Mouse (Mus musculus): Measurements from ENCODE around the gene Rmi2.

Gene Rmi2

DNA sequence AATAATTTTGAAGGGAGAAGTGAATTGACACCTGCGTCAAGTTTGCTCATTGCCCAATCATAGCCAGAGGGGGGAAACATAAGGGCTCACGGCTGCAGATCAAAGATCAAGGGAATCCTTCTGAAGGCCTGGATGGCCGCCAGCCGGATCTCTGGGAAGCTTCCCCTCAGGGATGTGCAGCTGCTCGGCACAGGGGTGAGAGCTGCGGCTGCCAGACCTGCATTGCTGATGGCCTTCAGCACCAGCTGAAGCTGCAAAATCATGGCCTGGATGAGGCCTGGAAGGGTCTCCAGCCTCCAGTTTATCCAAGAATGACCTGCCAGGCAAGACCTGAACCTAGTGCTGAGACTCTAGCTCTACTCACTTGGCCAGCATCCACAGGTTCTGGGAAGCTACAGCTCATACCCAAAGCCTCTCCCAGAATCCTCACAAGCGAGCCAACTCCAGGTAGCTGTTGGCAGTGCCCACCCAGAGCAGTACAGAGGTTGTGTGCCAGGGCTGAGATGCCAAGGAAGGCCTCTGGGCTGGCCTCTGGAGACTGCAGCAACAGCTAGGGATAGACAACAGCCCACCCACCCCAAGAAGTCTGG is 90.8 kb downstream of the Rmi2 start:
- peak; percentile 3 for DNase-seq (ENCODE audit: low read depth, low spot score)

DNA sequence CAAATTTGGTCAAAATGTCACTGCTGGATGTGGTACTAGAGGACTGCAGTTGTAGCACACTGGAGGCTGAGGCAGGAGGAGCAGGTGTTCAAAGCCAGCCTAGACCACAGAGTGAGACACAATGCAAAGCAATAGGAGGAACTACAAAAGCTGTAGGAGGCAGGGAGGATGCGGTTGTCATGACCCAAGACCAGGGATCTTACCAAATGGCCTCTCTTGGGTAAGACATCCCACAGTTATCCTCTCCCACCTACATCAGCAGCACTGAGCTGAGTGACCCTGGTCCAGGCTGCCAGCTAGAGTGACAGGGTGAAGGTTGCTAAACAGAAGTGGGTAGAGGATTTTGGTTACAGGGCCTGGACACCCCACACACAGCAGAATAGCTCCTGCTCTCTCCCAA is 92.2 kb downstream of the Rmi2 start:
- DNase-seq (ENCODE audit: low read depth, low spot score) = no peak

DNA sequence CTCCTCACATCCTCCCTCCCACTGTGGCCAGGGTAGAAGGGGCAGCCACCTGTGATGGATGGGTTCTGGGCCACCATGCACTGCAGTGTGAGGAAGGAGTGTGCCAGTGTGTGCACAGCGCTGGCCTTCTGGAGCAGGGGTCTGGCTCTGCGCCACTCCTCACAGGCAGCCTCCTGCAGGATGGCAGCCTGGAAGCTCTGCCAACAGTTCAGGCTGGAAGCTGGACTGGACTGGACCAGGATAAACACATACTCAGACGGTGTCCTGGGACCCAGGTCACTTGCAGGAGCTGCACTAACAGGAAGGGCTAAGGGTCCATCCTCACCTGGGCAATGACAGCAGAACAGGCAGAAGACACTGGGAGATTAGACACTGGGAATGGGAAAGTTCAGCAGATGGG is 98.5 kb downstream of the Rmi2 start:
- no peak for DNase-seq (ENCODE audit: low read depth, low spot score)

DNA sequence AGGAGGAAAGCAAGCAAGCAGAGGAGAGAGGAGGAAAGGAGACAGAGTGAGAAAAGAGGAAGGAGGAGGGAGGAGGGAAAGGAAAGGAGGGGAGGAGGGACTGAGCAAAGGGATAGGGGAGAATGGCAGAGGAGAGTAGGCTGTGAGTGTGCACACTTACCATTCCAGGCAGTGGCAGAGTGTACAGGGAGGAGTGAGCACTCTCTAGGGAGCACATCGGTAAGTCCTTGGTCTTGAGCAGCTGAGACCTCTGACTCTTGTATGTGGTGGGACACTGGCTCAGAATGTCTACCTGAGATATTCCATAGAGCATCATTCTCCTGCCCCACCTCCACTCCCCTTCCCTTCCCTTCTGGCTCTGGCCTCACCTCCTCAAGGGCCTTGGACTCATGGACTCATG is 99.2 kb downstream of the Rmi2 start:
- DNase-seq (ENCODE audit: low read depth, low spot score) = no peak

DNA sequence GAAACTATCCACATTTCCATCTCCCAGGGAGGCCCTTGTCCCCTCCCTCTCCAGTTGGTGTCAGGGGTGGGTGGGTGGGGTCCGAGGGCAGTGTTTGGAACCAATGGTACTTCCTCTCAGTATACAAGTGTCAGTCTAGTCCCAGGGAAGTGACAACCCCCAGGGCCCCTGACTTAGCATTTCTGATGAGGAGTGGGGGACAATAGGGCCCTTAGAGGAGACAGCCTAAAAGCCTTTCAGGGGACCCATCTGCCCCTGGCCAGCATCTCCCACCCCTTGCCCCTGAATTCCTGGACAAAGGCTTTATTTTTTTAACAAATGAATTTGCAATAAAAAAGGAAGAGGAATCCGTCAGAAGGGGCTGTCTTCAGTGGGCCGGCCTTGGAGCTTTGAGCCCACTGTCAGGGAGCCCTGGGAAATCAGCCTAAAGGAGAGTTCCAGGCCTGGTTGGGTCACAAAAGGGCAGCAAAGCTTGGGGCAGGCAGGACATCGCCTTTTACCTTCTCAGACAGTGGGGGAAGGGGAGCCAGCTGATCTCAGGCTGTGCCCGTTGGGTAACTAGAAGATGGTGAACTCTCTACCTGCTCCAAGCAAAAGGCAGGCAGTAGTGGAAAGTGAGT is 102.0 kb downstream of the Rmi2 start:
- no peak for DNase-seq (ENCODE audit: low read depth, low spot score)

DNA sequence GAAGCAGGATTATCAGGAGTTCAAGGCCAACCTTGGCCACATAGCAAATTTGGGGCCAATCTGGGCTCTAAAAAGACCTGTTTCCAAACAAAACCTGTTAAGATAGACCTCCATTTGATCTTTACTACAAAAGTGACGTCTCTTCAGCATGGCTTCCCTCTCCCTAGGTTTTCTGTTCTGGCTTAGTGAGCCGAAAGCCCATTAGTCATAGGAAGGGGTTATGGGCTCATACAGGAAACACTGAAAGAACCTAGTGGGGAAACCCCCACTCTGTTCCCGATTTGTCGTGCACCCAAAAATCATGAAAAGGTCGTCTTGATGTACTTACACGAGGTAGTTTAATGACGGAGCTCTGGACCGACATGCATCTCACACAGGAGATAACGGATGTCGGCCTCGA is 102.6 kb downstream of the Rmi2 start:
- no peak for DNase-seq (ENCODE audit: low read depth, low spot score)

DNA sequence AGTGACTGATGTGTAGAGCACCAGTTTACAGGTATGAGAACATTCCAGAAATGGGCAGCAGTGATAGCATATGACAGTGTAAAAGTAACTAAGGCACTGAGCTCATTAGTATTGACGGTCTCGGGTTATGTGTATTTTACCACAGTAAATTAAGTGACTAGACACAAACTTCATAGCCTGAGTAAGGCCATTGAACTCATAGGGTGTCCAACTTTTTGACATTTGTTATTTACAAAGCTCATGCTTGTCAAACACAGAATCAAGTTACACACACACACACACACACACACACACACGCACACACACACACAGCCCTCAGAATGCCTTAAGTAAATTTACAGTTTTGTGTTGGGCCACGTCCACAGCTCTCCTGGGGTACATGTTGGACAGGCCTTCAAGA is 105.1 kb downstream of the Rmi2 start:
- DNase-seq (ENCODE audit: low read depth, low spot score) = no peak

DNA sequence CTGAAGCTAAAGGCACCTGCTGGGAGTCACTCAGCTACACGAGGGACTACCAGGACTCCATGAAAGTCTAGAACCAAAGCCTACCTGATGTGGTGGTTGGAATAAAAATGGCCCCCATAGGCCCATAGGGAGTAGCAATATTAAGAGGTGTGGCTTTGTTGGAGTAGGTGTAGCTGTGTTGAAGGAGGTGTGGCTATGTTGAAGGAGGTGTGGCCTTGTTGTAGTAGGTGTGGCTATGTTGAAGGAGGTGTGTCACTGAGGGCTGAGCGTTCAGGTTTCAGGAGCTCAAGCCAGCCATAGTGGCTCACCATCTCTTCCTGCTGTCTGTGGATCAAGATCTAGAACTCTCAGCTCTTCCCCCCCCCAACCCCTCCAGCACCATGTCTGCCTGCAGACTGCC is 105.8 kb downstream of the Rmi2 start:
- no peak for DNase-seq (ENCODE audit: low read depth, low spot score)

All from brain, embryonic 18.5 days (tissue).